Mouse (Mus musculus): ENCODE data around the gene B3gntl1.

DNA sequence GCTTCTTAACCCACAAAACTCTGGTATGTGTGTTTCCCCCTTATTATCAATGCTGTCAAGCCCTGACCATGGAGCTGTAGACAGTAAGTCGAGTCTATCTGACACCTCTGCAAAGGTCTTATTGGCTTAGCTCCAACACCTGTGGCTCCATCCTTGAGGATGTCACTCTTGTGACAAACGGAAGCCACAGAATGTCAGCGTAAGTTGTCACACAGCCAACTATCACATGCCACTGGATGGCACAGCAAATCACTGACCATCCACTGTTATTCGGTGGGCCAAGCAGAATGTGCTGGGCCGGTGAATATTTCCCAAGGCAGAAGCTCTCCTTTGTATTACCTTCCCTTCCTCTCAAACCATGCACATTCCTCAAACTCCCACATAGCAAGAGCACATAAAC, 24.8 kb downstream of the B3gntl1 start:
- TF ChIP-seq CTCF (IDR thresholded peaks at IDR 0.05; ENCODE audit: low read depth, low read length) (no peak), POLR2A (IDR thresholded peaks at IDR 0.05; ENCODE audit: insufficient read depth, low read length) (no peak)

Data from ES-Bruce4 (cell line).